Mouse (Mus musculus) CH12.LX (cell line): ENCODE data around the gene Trabd2b. TPM values are rescaled to one million over a fixed set of nuclear protein-coding genes. Genes with fewer than 3 reads are reported as not detected.

Experiments
- DNase-seq: peaks from one replicate; pipeline ENCODE4 v3.0.0-alpha.2; 2013; ENCODE audit errors: extremely low read depth
- H3K27ac ChIP-seq: 2 replicates; pipeline ENCODE4 v1.5.1; 2012; ENCODE audit warnings: low read depth, mild to moderate bottlenecking, control low read depth, moderate library complexity; ENCODE audit not compliant: insufficient read depth
- H3K27me3 ChIP-seq: replicated peaks from 2 replicates; pipeline ENCODE3; 2012; ENCODE audit warnings: inconsistent platforms
- H3K36me3 ChIP-seq, 2 experiments: replicated peaks in 1 of 2; 2 replicates each; pipeline versions ENCODE3 to v1.6.1; 2012; ENCODE audit warnings: inconsistent platforms in 1 of 2, low read length in 1 of 2, mild to moderate bottlenecking in 1 of 2, mixed read lengths in 1 of 2, moderate library complexity in 1 of 2; ENCODE audit not compliant: control insufficient read depth in 1 of 2, insufficient read depth in 1 of 2
- H3K4me1 ChIP-seq, 2 experiments: 2 replicates each; pipeline ENCODE4 v1.6.1; 2012; ENCODE audit warnings: inconsistent platforms in 1 of 2, moderate library complexity in 1 of 2; ENCODE audit not compliant: insufficient read depth in 2 of 2, control insufficient read depth in 1 of 2
- H3K4me2 ChIP-seq: 2 replicates; pipeline ENCODE4 v1.6.1; 2012; ENCODE audit warnings: low read depth, mild to moderate bottlenecking, control low read depth; ENCODE audit not compliant: poor library complexity, insufficient read depth, severe bottlenecking
- H3K4me3 ChIP-seq, 3 experiments: fragments of 150-350 bp in 1 of 3; sonication (generic) in 1 of 3; replicated peaks in 1 of 3; 2 replicates each; pipeline versions ENCODE3 to v1.5.1; 2011 to 2012; ENCODE audit warnings: low read depth in 2 of 3, low read length in 2 of 3, mild to moderate bottlenecking in 2 of 3, moderate library complexity in 2 of 3, control low read depth in 1 of 3, improper control_type of control experiment in 1 of 3, inconsistent platforms in 1 of 3, mixed read lengths in 1 of 3; ENCODE audit not compliant: poor library complexity in 1 of 3
- H3K79me2 ChIP-seq: replicated peaks from 2 replicates; pipeline ENCODE4 v1.6.1; 2012; ENCODE audit warnings: mild to moderate bottlenecking, moderate library complexity; ENCODE audit not compliant: control insufficient read depth, poor library complexity, insufficient read depth, severe bottlenecking; ENCODE audit errors: extremely low read depth
- H3K9ac ChIP-seq: 2 replicates; pipeline ENCODE4 v1.6.1; 2012; ENCODE audit warnings: low read depth, mild to moderate bottlenecking, control low read depth, moderate library complexity; ENCODE audit not compliant: insufficient read depth
- H3K9me3 ChIP-seq: replicated peaks from 2 replicates; pipeline ENCODE3; 2012; ENCODE audit warnings: low read length, inconsistent platforms, mixed read lengths
- CHD1 ChIP-seq: IDR thresholded peaks from 2 replicates; pipeline ENCODE4 v1.6.1; 2012; ENCODE audit warnings: low read depth, low read length, improper control_type of control experiment, inconsistent platforms
- CTCF ChIP-seq, 2 experiments: IDR thresholded peaks in 1 of 2; conservative IDR thresholded peaks in 1 of 2; 2 replicates each; pipeline ENCODE4 v1.5.1; 2011 to 2012; ENCODE audit warnings: low read depth in 2 of 2, low read length in 2 of 2, improper control_type of control experiment in 1 of 2, inconsistent platforms in 1 of 2, mild to moderate bottlenecking in 1 of 2, moderate library complexity in 1 of 2
- ELF1 ChIP-seq: IDR thresholded peaks from 2 replicates; pipeline ENCODE4 v1.6.1; 2014; ENCODE audit warnings: low read depth, mild to moderate bottlenecking, inconsistent platforms, low read length, improper control_type of control experiment
- EP300 ChIP-seq: IDR thresholded peaks from 2 replicates; pipeline ENCODE4 v1.6.1; 2011; ENCODE audit warnings: low read length, improper control_type of control experiment
- GABPA ChIP-seq: IDR thresholded peaks from 2 replicates; pipeline ENCODE4 v1.6.1; 2012; ENCODE audit warnings: low read depth, low read length, improper control_type of control experiment, inconsistent platforms; ENCODE audit not compliant: insufficient replicate concordance
- IRF4 ChIP-seq: IDR thresholded peaks from 2 replicates; pipeline ENCODE4 v1.6.1; 2014; ENCODE audit warnings: low read depth, mild to moderate bottlenecking, inconsistent platforms, low read length, improper control_type of control experiment
- KAT2A ChIP-seq: IDR thresholded peaks from 2 replicates; pipeline ENCODE4 v1.6.1; 2012; ENCODE audit warnings: low read length, improper control_type of control experiment, inconsistent platforms; ENCODE audit not compliant: insufficient replicate concordance
- MAFK ChIP-seq: IDR thresholded peaks from 2 replicates; pipeline ENCODE4 v1.6.1; 2011; ENCODE audit warnings: low read length, improper control_type of control experiment; ENCODE audit not compliant: insufficient replicate concordance
- MAX ChIP-seq: IDR thresholded peaks from 2 replicates; pipeline ENCODE4 v1.6.1; 2011; ENCODE audit warnings: low read length, improper control_type of control experiment
- MAZ ChIP-seq: IDR thresholded peaks from 2 replicates; pipeline ENCODE4 v1.6.1; 2012; ENCODE audit warnings: low read depth, mild to moderate bottlenecking, inconsistent platforms, low read length, improper control_type of control experiment, moderate library complexity
- MXI1 ChIP-seq: IDR thresholded peaks from 2 replicates; pipeline ENCODE4 v1.6.1; 2011; ENCODE audit warnings: mild to moderate bottlenecking, low read depth, low read length, improper control_type of control experiment
- MYC ChIP-seq: IDR thresholded peaks from 2 replicates; pipeline ENCODE4 v1.6.1; 2011; ENCODE audit warnings: low read depth, mild to moderate bottlenecking, improper control_type of control experiment, low read length
- PAX5 ChIP-seq: IDR thresholded peaks from 2 replicates; pipeline ENCODE4 v1.6.1; 2012; ENCODE audit warnings: low read length, inconsistent platforms, mixed read lengths
- POLR2AphosphoS2 ChIP-seq: IDR thresholded peaks from 2 replicates; pipeline ENCODE4 v1.6.1; 2011; ENCODE audit warnings: low read depth, low read length, improper control_type of control experiment
- RAD21 ChIP-seq: IDR thresholded peaks from 2 replicates; pipeline ENCODE4 v1.6.1; 2011; ENCODE audit warnings: low read depth, mild to moderate bottlenecking, low read length, improper control_type of control experiment, moderate library complexity
- RCOR1 ChIP-seq: conservative IDR thresholded peaks from 2 replicates; pipeline ENCODE4 v1.6.1; 2012; ENCODE audit warnings: low read depth, mild to moderate bottlenecking, inconsistent platforms, low read length, improper control_type of control experiment
- SMC3 ChIP-seq: IDR thresholded peaks from 2 replicates; pipeline ENCODE4 v1.6.1; 2011; ENCODE audit warnings: low read depth, low read length, improper control_type of control experiment
- TBP ChIP-seq: conservative IDR thresholded peaks from 2 replicates; pipeline ENCODE4 v1.6.1; 2011; ENCODE audit warnings: low read depth, low read length, improper control_type of control experiment
- TCF12 ChIP-seq: IDR thresholded peaks from 2 replicates; pipeline ENCODE4 v1.6.1; 2014; ENCODE audit warnings: low read depth, mild to moderate bottlenecking, inconsistent platforms, low read length, improper control_type of control experiment
- UBTF ChIP-seq: IDR thresholded peaks from 2 replicates; pipeline ENCODE4 v1.6.1; 2012; ENCODE audit warnings: low read depth, mild to moderate bottlenecking, inconsistent platforms, low read length, improper control_type of control experiment, moderate library complexity
- USF2 ChIP-seq: conservative IDR thresholded peaks from 2 replicates; pipeline ENCODE4 v1.6.1; 2011; ENCODE audit warnings: low read depth, low read length, improper control_type of control experiment
- ZC3H11A ChIP-seq: IDR thresholded peaks from 2 replicates; pipeline ENCODE4 v1.6.1; 2012; ENCODE audit warnings: low read depth, mild to moderate bottlenecking, inconsistent platforms, low read length, improper control_type of control experiment
- ZKSCAN1 ChIP-seq: IDR thresholded peaks from 2 replicates; pipeline ENCODE4 v1.6.1; 2012; ENCODE audit warnings: low read depth, inconsistent platforms, low read length, improper control_type of control experiment, borderline replicate concordance
- ZNF384 ChIP-seq: IDR thresholded peaks from 2 replicates; pipeline ENCODE4 v1.6.1; 2012; ENCODE audit warnings: low read depth, low read length, improper control_type of control experiment, inconsistent platforms
- dilution Hi-C: fragments of 300-500 bp; cut with MboI; formaldehyde crosslinking; loops from 2 replicates; pipeline ENCODE4 v1.14.3; 2020; ENCODE audit warnings: low sequenced_read_pairs; ENCODE audit not compliant: extremely low pct_unique_long_range_greater_than_20kb, extremely low pct_ligation_motif_present
- in situ Hi-C: fragments of 300-500 bp; cut with MboI; formaldehyde crosslinking; loops from 3 replicates; pipeline ENCODE4 v1.14.3; 2019; ENCODE audit warnings: low sequenced_read_pairs, low pct_ligation_motif_present, low pct_unique_long_range_greater_than_20kb, mixed read lengths
- polyA plus RNA-seq: library from polyadenylated mRNA; unstranded; fragments of >175 nt; gene quantifications from 2 replicates; pipeline ENCODE4 v1.2.1, GENCODE M21; 2012; ENCODE audit warnings: low read depth; ENCODE audit not compliant: insufficient read length
- total RNA-seq, 2 experiments: library from RNA; depleted of rRNA; stranded (reverse); fragments of 300-350 nt in 1 of 2; fragments of >200 nt in 1 of 2; gene quantifications; 2 replicates each; pipeline ENCODE4 v1.2.3; 2012 to 2014

Gene Trabd2b
- total and polyA plus RNA-seq, 3 experiments: not detected

DNA sequence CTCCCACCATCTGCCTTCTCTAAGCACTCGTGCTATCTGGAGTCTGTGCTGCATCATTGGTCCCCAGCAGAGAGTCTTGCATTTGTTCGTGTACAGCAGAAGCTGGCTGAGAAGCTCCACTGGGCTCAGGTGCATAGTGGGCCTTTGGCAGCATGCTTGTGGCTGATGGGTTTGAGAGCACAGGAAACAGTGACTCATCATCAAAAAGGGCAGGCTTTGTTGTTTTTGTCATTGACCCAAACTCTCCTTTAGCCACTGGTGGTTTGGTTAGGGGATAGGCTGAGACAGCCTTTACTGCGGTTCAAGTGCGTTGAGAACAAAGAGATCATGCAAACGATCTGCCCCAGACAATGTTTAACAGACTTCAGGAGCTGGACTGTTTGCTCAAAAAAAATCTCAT, 19.3 kb downstream of the Trabd2b start:
- H3K36me3 ChIP-seq: no peaks in the 10 kb centered on the region
- in situ Hi-C loops (no loop called here), dilution Hi-C loops (no loop called here)
- no peak overlapping the region for H3K9ac ChIP-seq
- H3K9me3 ChIP-seq: no peaks in the 10 kb centered on the region
- no peak overlapping the region for H3K4me2 ChIP-seq
- no peaks in the 10 kb centered on the region for H3K79me2 ChIP-seq
- no peak for TF ChIP-seq SMC3
- no peak for TF ChIP-seq EP300
- no peak for TF ChIP-seq USF2
- no peak for TF ChIP-seq MAX
- TF ChIP-seq ZKSCAN1: no peak
- no peak for TF ChIP-seq PAX5
- no peak for TF ChIP-seq MXI1
- no peak for TF ChIP-seq CTCF (conservative IDR thresholded peaks at IDR 0.05 in 1 of 2, IDR thresholded peaks at IDR 0.05 in 1 of 2; ENCODE audit: low read depth in 2 of 2, low read length in 2 of 2)
- TF ChIP-seq MAZ: no peak
- TF ChIP-seq RAD21: no peak
- TF ChIP-seq ZC3H11A: no peak
- TF ChIP-seq MYC: no peak
- no peak for TF ChIP-seq IRF4
- TF ChIP-seq, all 38 proteins: peak for 0
- Histone ChIP-seq H3K27ac (no peak overlapping the region), H3K4me1 (no peaks in the 10 kb centered on the region), H3K4me3 (no peak overlapping the region), H3K27me3 (peaks cover 30% of the 10 kb centered on the region)
- no peak for DNase-seq

DNA sequence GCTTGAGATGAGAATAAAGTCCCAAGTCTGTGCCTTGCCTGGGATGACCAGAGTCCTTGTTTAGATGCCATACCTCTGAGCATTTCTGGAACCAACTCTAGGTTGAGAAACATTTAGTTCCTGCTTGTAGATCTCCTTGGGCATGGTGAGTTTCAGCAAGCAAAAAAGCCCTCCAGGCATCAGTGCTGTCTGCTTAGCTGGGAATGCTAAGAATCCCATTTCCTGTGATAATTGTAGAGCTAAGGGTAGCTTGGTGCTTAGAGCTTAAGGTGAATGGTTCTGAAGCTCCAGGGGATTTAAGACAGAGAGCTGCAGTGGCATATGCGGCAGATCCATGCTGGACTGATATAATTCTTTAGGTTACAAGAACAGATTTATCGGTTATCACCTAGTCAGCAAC, 26.2 kb downstream of the Trabd2b start:
- Histone ChIP-seq H3K4me1 (no peaks in the 10 kb centered on the region), H3K9me3 (no peaks in the 10 kb centered on the region), H3K27me3 (peaks cover 25% of the 10 kb centered on the region), H3K36me3 (no peaks in the 10 kb centered on the region), H3K79me2 (no peaks in the 10 kb centered on the region), H3K27ac (no peak overlapping the region), H3K4me3 (no peak overlapping the region), H3K4me2 (no peak overlapping the region), H3K9ac (no peak overlapping the region)
- DNase-seq: no peak
- dilution Hi-C loops: no loop called here
- TF ChIP-seq KAT2A: no peak
- in situ Hi-C loops: no loop called here

DNA sequence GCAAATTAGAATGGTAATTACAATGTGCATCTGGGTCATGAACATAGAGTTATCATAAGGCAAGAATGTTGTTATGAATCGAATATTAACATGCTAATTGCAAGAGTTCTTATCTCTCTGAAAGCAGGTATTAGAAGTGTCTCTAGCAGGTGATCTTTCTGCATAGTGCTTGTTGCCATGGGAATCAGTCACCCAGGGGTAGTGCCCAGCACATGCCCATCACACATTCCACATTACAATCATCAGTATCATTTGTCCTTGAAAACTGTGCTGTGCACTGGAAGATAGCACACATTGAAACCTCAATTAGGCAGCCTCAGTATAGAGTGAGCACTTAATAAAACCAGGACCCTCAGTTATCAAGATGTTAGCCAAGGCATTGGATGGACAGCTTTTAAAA, 26.9 kb downstream of the Trabd2b start:
- no peaks in the 10 kb centered on the region for H3K4me1 ChIP-seq
- in situ Hi-C loops (no loop called here), dilution Hi-C loops (no loop called here)
- no peaks in the 10 kb centered on the region for H3K9me3 ChIP-seq
- TF ChIP-seq EP300: no peak
- TF ChIP-seq TBP: no peak
- TF ChIP-seq POLR2AphosphoS2: no peak
- TF ChIP-seq ELF1: no peak
- TF ChIP-seq TCF12: no peak
- TF ChIP-seq CHD1: no peak
- no peak for TF ChIP-seq GABPA
- TF ChIP-seq MAX: no peak
- TF ChIP-seq RCOR1: no peak
- TF ChIP-seq PAX5: no peak
- TF ChIP-seq UBTF: no peak
- TF ChIP-seq MAZ: no peak
- TF ChIP-seq MAFK: no peak
- TF ChIP-seq SMC3: no peak
- no peak for TF ChIP-seq ZNF384
- H3K4me3 ChIP-seq: no peak overlapping the region
- H3K4me2 ChIP-seq: no peak overlapping the region
- H3K36me3 ChIP-seq: no peaks in the 10 kb centered on the region
- no peak overlapping the region for H3K9ac ChIP-seq
- H3K27me3 ChIP-seq: peaks cover 25% of the 10 kb centered on the region
- no peak for DNase-seq
- H3K27ac ChIP-seq: no peak overlapping the region
- H3K79me2 ChIP-seq: no peaks in the 10 kb centered on the region
